Mouse (Mus musculus): Measurements from ENCODE around the gene Ppp1ca. TPM values are rescaled to one million over a fixed set of nuclear protein-coding genes. Genes with fewer than 3 reads are reported as not detected.

Ppp1ca gene
- polyA plus RNA-seq, 1 experiment from 2014 or later = 1,120 TPM

GRCm38 (mm10) chr19:4244775-4245174, 52.9 kb downstream of the Ppp1ca start:
- Histone ChIP-seq H3K4me2 (replicated peaks; ENCODE audit: low read depth, low read length) (no peak overlapping the region), H3K27me3 (ENCODE audit: insufficient read depth, low read length) (no peaks in the 10 kb centered on the region), H3K27ac (ENCODE audit: low read length) (no peak overlapping the region), H3K4me1 (ENCODE audit: insufficient read depth, low read length) (peaks cover 3% of the 10 kb centered on the region), H3K9ac (replicated peaks; ENCODE audit: low read length) (no peak overlapping the region), H3K36me3 (ENCODE audit: insufficient read depth, low read length) (no peaks in the 10 kb centered on the region), H3K4me3 (ENCODE audit: low read length) (no peak overlapping the region), H3K9me3 (ENCODE audit: low read length) (no peaks in the 10 kb centered on the region; the same call in 1 of the 2 replicates)
- ATAC-seq (ENCODE audit: low FRiP score, low TSS enrichment) = no peak
- 83% methylated on average over 6 of the region's 6 CpGs for WGBS

Small RNAs within 50 kb of the gene (microRNA-seq; reads per million reads assigned to microRNA genes)
- gene Gm26115 = not detected

Other genes starting within 250 kb of the Ppp1ca start
- not detected in 2 replicates for gene Aldh3b3, start 233.4 kb upstream of the Ppp1ca start, polyA plus RNA-seq (2015; fragmentation: Nextera tagmentation; extraction: Ambion mirVana)
- gene Aldh3b2, start 219.7 kb upstream of the Ppp1ca start, polyA plus RNA-seq (2015; fragmentation: Nextera tagmentation; extraction: Ambion mirVana) = 3.7 and 5.1 TPM in 2 replicates
- 44.8 and 47.5 TPM in 2 replicates for gene Acy3, start 205.5 kb upstream of the Ppp1ca start, polyA plus RNA-seq (2015; fragmentation: Nextera tagmentation; extraction: Ambion mirVana)
- gene Tbx10, start 199.3 kb upstream of the Ppp1ca start, polyA plus RNA-seq (2015; fragmentation: Nextera tagmentation; extraction: Ambion mirVana) = 1.5 TPM in 2 replicates
- gene Nudt8, start 191.5 kb upstream of the Ppp1ca start, polyA plus RNA-seq (2015; fragmentation: Nextera tagmentation; extraction: Ambion mirVana) = 36.2 and 39.8 TPM in 2 replicates
- 3.9 and 5.2 TPM in 2 replicates for gene Gm49405, start 191.4 kb upstream of the Ppp1ca start, polyA plus RNA-seq (2015; fragmentation: Nextera tagmentation; extraction: Ambion mirVana)
- gene Doc2g, start 188.8 kb upstream of the Ppp1ca start, polyA plus RNA-seq (2015; fragmentation: Nextera tagmentation; extraction: Ambion mirVana) = 5.3 and 6.1 TPM in 2 replicates
- 261 and 285 TPM in 2 replicates for gene Ndufv1, start 179.3 kb upstream of the Ppp1ca start, polyA plus RNA-seq (2015; fragmentation: Nextera tagmentation; extraction: Ambion mirVana)
- gene Gstp1, start 154.1 kb upstream of the Ppp1ca start, polyA plus RNA-seq (2015; fragmentation: Nextera tagmentation; extraction: Ambion mirVana) = 526 and 535 TPM in 2 replicates
- gene Gstp2, start 146.0 kb upstream of the Ppp1ca start, polyA plus RNA-seq (2015; fragmentation: Nextera tagmentation; extraction: Ambion mirVana) = 2.5 and 9.6 TPM in 2 replicates
- 0.36 and 0.49 TPM in 2 replicates for gene Gstp3, start 132.5 kb upstream of the Ppp1ca start, polyA plus RNA-seq (2015; fragmentation: Nextera tagmentation; extraction: Ambion mirVana)
- gene Cabp2, start 110.5 kb upstream of the Ppp1ca start, polyA plus RNA-seq (2015; fragmentation: Nextera tagmentation; extraction: Ambion mirVana) = 0.21 and 0.96 TPM in 2 replicates
- 135 and 138 TPM in 2 replicates for gene Cdk2ap2, start 94.9 kb upstream of the Ppp1ca start, polyA plus RNA-seq (2015; fragmentation: Nextera tagmentation; extraction: Ambion mirVana)
- 20.0 and 22.2 TPM in 2 replicates for gene Pitpnm1, start 92.1 kb upstream of the Ppp1ca start, polyA plus RNA-seq (2015; fragmentation: Nextera tagmentation; extraction: Ambion mirVana)
- 115 and 120 TPM in 2 replicates for gene Aip, start 66.2 kb upstream of the Ppp1ca start, polyA plus RNA-seq (2015; fragmentation: Nextera tagmentation; extraction: Ambion mirVana)
- gene Gpr152, start 52.3 kb upstream of the Ppp1ca start, polyA plus RNA-seq (2015; fragmentation: Nextera tagmentation; extraction: Ambion mirVana) = not detected in 2 replicates
- gene Cabp4, start 48.0 kb upstream of the Ppp1ca start, polyA plus RNA-seq (2015; fragmentation: Nextera tagmentation; extraction: Ambion mirVana) = 0.14 and 0.21 TPM in 2 replicates
- gene Coro1b, start 43.4 kb upstream of the Ppp1ca start, polyA plus RNA-seq (2015; fragmentation: Nextera tagmentation; extraction: Ambion mirVana) = 201 and 218 TPM in 2 replicates
- 0.49 and 1.1 TPM in 2 replicates for gene Ptprcap, start 38.5 kb upstream of the Ppp1ca start, polyA plus RNA-seq (2015; fragmentation: Nextera tagmentation; extraction: Ambion mirVana)
- 62.9 and 63.7 TPM in 2 replicates for gene Rps6kb2, start 28.7 kb upstream of the Ppp1ca start, polyA plus RNA-seq (2015; fragmentation: Nextera tagmentation; extraction: Ambion mirVana)
- 2.9 and 3.3 TPM in 2 replicates for gene Carns1, start 16.6 kb upstream of the Ppp1ca start, polyA plus RNA-seq (2015; fragmentation: Nextera tagmentation; extraction: Ambion mirVana)
- 2.5 and 3.1 TPM in 2 replicates for gene Tbc1d10c, start 781 bp upstream of the Ppp1ca start, polyA plus RNA-seq (2015; fragmentation: Nextera tagmentation; extraction: Ambion mirVana)
- gene Rad9a, start 9.6 kb downstream of the Ppp1ca start, polyA plus RNA-seq (2015; fragmentation: Nextera tagmentation; extraction: Ambion mirVana) = 39.4 and 39.9 TPM in 2 replicates
- 6.8 and 7.5 TPM in 2 replicates for gene Clcf1, start 22.2 kb downstream of the Ppp1ca start, polyA plus RNA-seq (2015; fragmentation: Nextera tagmentation; extraction: Ambion mirVana)
- gene AC109138.7, start 22.3 kb downstream of the Ppp1ca start, polyA plus RNA-seq (2015; fragmentation: Nextera tagmentation; extraction: Ambion mirVana) = not detected in 2 replicates
- gene Pold4, start 39.8 kb downstream of the Ppp1ca start, polyA plus RNA-seq (2015; fragmentation: Nextera tagmentation; extraction: Ambion mirVana) = 34.2 and 36.3 TPM in 2 replicates
- 22.9 and 24.3 TPM in 2 replicates for gene Ssh3, start 77.1 kb downstream of the Ppp1ca start, polyA plus RNA-seq (2015; fragmentation: Nextera tagmentation; extraction: Ambion mirVana)
- 7.4 and 9.0 TPM in 2 replicates for gene Ankrd13d, start 91.1 kb downstream of the Ppp1ca start, polyA plus RNA-seq (2015; fragmentation: Nextera tagmentation; extraction: Ambion mirVana)
- 15.9 and 20.0 TPM in 2 replicates for gene Grk2, start 114.2 kb downstream of the Ppp1ca start, polyA plus RNA-seq (2015; fragmentation: Nextera tagmentation; extraction: Ambion mirVana)
- gene Kdm2a, start 206.2 kb downstream of the Ppp1ca start, polyA plus RNA-seq (2015; fragmentation: Nextera tagmentation; extraction: Ambion mirVana) = 47.5 and 56.2 TPM in 2 replicates
- gene Rhod, start 247.4 kb downstream of the Ppp1ca start, polyA plus RNA-seq (2015; fragmentation: Nextera tagmentation; extraction: Ambion mirVana) = 46.3 and 57.9 TPM in 2 replicates

Measured in kidney, embryonic 16.5 days (tissue).